Mouse (Mus musculus): ENCODE data around the gene Akap3.

DNA sequence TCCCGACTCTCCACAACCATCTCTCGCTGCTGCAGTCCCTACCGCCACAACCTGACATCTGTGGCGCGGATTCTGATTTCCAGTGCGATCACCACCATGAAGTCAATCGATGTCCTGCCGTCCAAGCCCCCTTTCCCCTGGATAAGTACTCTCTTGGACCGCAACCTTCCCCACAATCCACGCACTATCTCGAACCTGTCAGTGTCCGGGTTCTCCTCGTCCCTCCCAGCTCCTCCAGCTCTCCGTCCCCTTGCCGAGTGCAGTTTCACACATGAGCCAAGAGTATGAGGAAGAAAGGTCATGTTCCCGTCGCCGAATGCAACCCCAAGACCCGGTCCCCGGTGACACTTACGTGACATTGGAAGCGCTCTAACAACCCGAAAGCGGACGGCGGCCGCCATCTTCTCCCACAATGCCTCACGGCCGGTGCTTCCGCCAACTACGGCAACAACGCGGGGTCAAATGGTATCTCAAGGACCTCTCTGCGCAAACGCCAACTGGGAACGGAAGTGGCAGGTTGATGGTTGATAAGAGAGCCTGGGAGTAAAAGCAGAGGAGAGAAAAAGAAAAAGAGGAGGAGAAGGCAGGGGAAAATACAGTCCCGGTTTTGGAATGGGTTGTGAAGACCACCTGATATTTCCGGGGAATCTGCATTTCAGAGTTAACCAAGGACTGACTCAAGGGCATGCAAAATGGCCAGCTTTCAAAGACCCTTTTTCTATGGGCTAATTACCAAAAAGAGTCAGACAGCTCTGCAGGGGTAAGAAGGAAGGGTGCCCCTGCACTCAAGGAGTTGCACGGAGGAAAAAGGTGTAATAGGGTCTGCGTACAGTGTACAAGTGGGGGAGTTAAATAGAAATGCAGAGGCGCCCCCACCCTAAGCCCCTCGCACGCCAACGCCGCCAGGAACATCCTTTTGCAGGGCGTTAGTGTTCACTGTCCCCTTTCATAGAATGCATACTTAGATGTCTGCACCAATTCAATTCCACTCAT, 3.9 kb upstream of the Akap3 start, which contains the start of gene Ndufa9:
- TF ChIP-seq GATA1 (IDR thresholded peaks at IDR 0.05; ENCODE audit: low read length) (peak; percentile 57), TAL1 (IDR thresholded peaks at IDR 0.05; ENCODE audit: low read length) (no peak)
